In genomic region chr7:113153386-113153785, GRCm38 (mm10) we compare ENCODE assay signal across 18 mouse cellular contexts.
"Had no signal": no experiment of that assay in that cellular context is flagged by ENCODE, and none has a peak within 500 bp of the region (broad histone marks: within the 10 kb centered on the region; RNA-seq: fewer than 3 reads in every experiment).

No protein-coding gene starts in this region.

- DNase-seq: lung, adult 18-20 months; lung, embryonic 14.5 days; lung, postnatal 10 days; lung, postnatal 4 days; midbrain, embryonic 14.5 days; retina, postnatal 1 day; right cerebral cortex, adult 18-20 months; right cerebral cortex, postnatal 25 days; right cerebral cortex, postnatal 4 days; spleen, adult 18-20 months; thymus, adult 18-20 months; thymus, postnatal 14 days; thymus, postnatal 4 days had no signal

- H3K4me3 ChIP-seq: midbrain, embryonic 10.5 days; midbrain, embryonic 12.5 days; myocyte; neural tube, embryonic 13.5 days; neural tube, embryonic 15.5 days had no signal

- H3K27ac ChIP-seq: midbrain, embryonic 10.5 days; midbrain, embryonic 12.5 days; neural tube, embryonic 13.5 days; neural tube, embryonic 15.5 days had no signal
